22 mouse cellular contexts compared by ENCODE assay signal in the genomic region with DNA sequence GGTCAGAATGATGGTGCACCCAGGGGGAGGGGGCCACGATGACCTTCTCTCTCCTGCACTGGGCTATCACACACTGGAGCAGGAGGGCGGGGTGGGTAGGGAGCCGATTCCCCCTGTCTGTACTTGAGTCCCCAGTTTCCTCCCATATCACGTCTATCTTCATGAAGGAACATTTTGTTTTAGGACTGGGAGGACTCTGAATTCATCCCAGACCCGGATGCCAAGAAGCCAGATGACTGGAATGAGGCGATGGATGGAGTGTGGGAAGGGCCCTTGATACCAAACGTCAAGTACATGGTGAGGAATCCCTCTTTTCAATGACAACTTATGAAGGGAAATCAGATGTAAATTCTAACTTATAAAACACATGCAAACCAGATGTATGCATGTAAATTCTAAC. TPM values are rescaled to one million over a fixed set of nuclear protein-coding genes. Genes with fewer than 3 reads are reported as not detected.
"Had no signal": no experiment of that assay in that cellular context is flagged by ENCODE, and none has a peak within 500 bp of the region (broad histone marks: within the 10 kb centered on the region; RNA-seq: fewer than 3 reads in every experiment).

No protein-coding gene starts in this region.

- H3K9ac ChIP-seq: limb, embryonic 13.5 days; liver, embryonic 12.5 days; liver, embryonic 15.5 days; lung, embryonic 15.5 days; midbrain, embryonic 13.5 days; neural tube, embryonic 13.5 days had no signal

- H3K27ac ChIP-seq: limb, embryonic 10.5 days; limb, embryonic 13.5 days; liver, embryonic 12.5 days; liver, embryonic 15.5 days; lung, embryonic 15.5 days; macrophage; midbrain, embryonic 13.5 days; neural tube, embryonic 13.5 days had no signal

- ATAC-seq: liver, embryonic 12.5 days; midbrain, embryonic 13.5 days; midbrain, embryonic 16.5 days had no signal

- H3K36me3 ChIP-seq: limb, embryonic 10.5 days; limb, embryonic 13.5 days; liver, embryonic 12.5 days; liver, embryonic 15.5 days; lung, embryonic 15.5 days; midbrain, embryonic 13.5 days; neural tube, embryonic 13.5 days had no signal

- H3K27me3 ChIP-seq: limb, embryonic 13.5 days; liver, embryonic 12.5 days; liver, embryonic 15.5 days; lung, embryonic 15.5 days; midbrain, embryonic 13.5 days; neural tube, embryonic 13.5 days had no signal

- H3K9me3 ChIP-seq: limb, embryonic 10.5 days; limb, embryonic 13.5 days; liver, embryonic 12.5 days; liver, embryonic 15.5 days; lung, embryonic 15.5 days; midbrain, embryonic 13.5 days; neural tube, embryonic 13.5 days had no signal

- H3K4me2 ChIP-seq: limb, embryonic 13.5 days; liver, embryonic 12.5 days; liver, embryonic 15.5 days; lung, embryonic 15.5 days; midbrain, embryonic 13.5 days; neural tube, embryonic 13.5 days had no signal

- DNase-seq: kidney, adult 9 months; kidney, postnatal 14 days; kidney, postnatal 4 days; liver; lung, adult 18-20 months; retina, postnatal 1 day; right cerebral cortex, postnatal 25 days; thymus, adult 18-20 months; thymus, postnatal 36 days had no signal

- H3K4me3 ChIP-seq: limb, embryonic 10.5 days; limb, embryonic 13.5 days; liver, embryonic 12.5 days; liver, embryonic 15.5 days; lung, embryonic 15.5 days; midbrain, embryonic 13.5 days; myocyte; neural tube, embryonic 13.5 days had no signal

- H3K4me1 ChIP-seq: liver, embryonic 12.5 days; liver, embryonic 15.5 days; midbrain, embryonic 13.5 days had no signal

RNA-seq across cellular contexts. Expression of a gene that starts 10.2 kb away (rescaled TPM):
- total RNA-seq: monocyte, adult 5-6 weeks had no signal
- polyA plus RNA-seq: limb, embryonic 10.5 days; limb, embryonic 13.5 days; liver, embryonic 12.5 days; liver, embryonic 15.5 days; lung, embryonic 15.5 days; macrophage; small intestine, adult 2 months; spleen, adult 2 months had no signal
